Comparison of ENCODE assay signal across 14 mouse cellular contexts in the genomic region with DNA sequence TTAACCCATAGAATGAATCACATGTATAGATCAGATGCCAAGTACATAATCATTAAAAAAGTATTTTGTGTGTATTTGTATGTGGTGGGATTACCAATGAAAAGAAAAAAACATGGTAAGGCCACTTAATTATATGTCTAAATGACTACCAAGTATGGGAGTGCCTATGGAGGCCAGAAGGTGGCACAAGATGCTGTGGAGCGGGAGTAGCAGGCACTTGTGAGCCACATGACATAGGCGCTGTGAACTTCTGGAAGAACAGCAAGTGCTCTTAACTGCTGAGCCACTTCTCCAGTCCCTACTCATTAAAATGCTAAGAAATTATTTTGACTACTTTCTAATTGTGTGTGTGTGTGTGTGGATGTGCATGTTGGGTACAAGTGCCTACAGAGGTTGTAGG. TPM values are rescaled to one million over a fixed set of nuclear protein-coding genes. Genes with fewer than 3 reads are reported as not detected.
DNase-seq lines count a peak whose midpoint lies in the region.
"Had no signal": no experiment of that assay in that cellular context is flagged by ENCODE, and none has a peak within 500 bp of the region (broad histone marks: within the 10 kb centered on the region; RNA-seq: fewer than 3 reads in every experiment).

No protein-coding gene starts in this region.

- peak; percentile 3 to 5 for DNase-seq in cerebellum, postnatal 10 days
- DNase-seq in cerebellum, adult 18-20 months = no peak
- DNase-seq in kidney, postnatal 4 days = peak; percentile 6 to 12
- no peak for DNase-seq in kidney, adult 8-10 months
- peak; percentile 58 for DNase-seq in 416B (ENCODE audit: low read depth)
- DNase-seq in brain, adult 2 months (ENCODE audit: low read depth, low spot score) = peak; percentile 11
- DNase-seq in adrenal gland, adult 2 months = no peak
- no peak for DNase-seq in cerebellum, adult 9-11 months
- DNase-seq: right cerebral cortex, postnatal 25 days had no signal

RNA-seq across cellular contexts. Expression of a gene that starts 42.0 kb away (rescaled TPM):
- not detected for total RNA-seq in adrenal gland, adult 2 months (2021)
- polyA plus RNA-seq in adrenal gland, adult 2 months (2012; rRNA removed) = not detected in 2 replicates
- total RNA-seq: gastrocnemius, adult 8-10 months had no signal
- polyA plus RNA-seq: inflammation-experienced regulatory T-cells, adult 6 months; liver, embryonic 15.5 days; neural tube, embryonic 14.5 days; stomach, embryonic 16.5 days had no signal

Comparison
In these comparisons a context has a peak if more than half of its experiments do, and no peak if none do; other contexts are left out.
1. DNase-seq: peak in cerebellum, postnatal 10 days (2 of 2), kidney, postnatal 4 days (2 of 2), 416B (single experiment) and brain, adult 2 months (single experiment); none in cerebellum, adult 18-20 months (0 of 2), kidney, adult 8-10 months (0 of 2), adrenal gland, adult 2 months (single experiment) and cerebellum, adult 9-11 months (single experiment).